Comparison of ENCODE assay signal across 10 mouse cellular contexts in the genomic region with DNA sequence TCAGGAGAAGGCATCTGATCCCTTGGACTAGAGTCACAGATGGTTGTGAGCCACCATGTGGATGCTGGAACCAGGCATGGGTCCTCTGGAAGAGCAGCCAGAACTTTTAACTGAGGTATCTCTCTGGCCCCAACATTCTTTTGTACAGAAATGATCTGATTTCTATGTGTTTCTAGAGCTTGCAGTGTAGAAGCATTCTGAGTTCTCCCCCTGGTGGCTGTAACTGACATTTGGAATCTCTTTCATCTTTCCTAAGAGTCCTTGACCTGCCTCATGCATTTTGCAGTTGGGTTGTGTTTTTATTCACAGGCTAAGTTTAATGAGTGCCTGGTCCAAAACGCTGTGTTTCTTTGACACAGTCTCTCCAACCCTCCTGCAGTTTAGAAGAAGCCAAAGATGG. TPM values are rescaled to one million over a fixed set of nuclear protein-coding genes. Genes with fewer than 3 reads are reported as not detected.
DNase-seq lines count a peak whose midpoint lies in the region; ATAC-seq lines count a peak whose summit lies in the region.
"Had no signal": no experiment of that assay in that cellular context is flagged by ENCODE, and none has a peak within 500 bp of the region (broad histone marks: within the 10 kb centered on the region; RNA-seq: fewer than 3 reads in every experiment).

No protein-coding gene starts in this region.

- no peak overlapping the region for H3K4me3 ChIP-seq in midbrain, embryonic 11.5 days (ENCODE audit: low read depth, low read length)
- H3K4me3 ChIP-seq in midbrain, embryonic 10.5 days = no peak overlapping the region
- no peak overlapping the region for H3K4me3 ChIP-seq in hindbrain, embryonic 10.5 days
- H3K4me3 ChIP-seq: forebrain, embryonic 13.5 days; midbrain, embryonic 12.5 days had no signal

- no peaks in the 10 kb centered on the region for H3K4me1 ChIP-seq in midbrain, embryonic 11.5 days (ENCODE audit: control insufficient read depth, insufficient read depth, low read length)
- H3K4me1 ChIP-seq in midbrain, embryonic 10.5 days = peaks cover 6% of the 10 kb centered on the region
- H3K4me1 ChIP-seq in hindbrain, embryonic 10.5 days (replicated peaks) = peaks cover 8% of the 10 kb centered on the region; the same call in 1 of the 2 replicates
- H3K4me1 ChIP-seq: forebrain, embryonic 13.5 days; midbrain, embryonic 12.5 days had no signal

- no peaks in the 10 kb centered on the region for H3K36me3 ChIP-seq in midbrain, embryonic 11.5 days (ENCODE audit: control insufficient read depth, insufficient read depth, low read length)
- no peaks in the 10 kb centered on the region for H3K36me3 ChIP-seq in midbrain, embryonic 10.5 days
- no peaks in the 10 kb centered on the region for H3K36me3 ChIP-seq in hindbrain, embryonic 10.5 days
- H3K36me3 ChIP-seq: midbrain, embryonic 12.5 days had no signal

- no peak overlapping the region for H3K27ac ChIP-seq in midbrain, embryonic 11.5 days (ENCODE audit: low read depth, low read length)
- no peak overlapping the region for H3K27ac ChIP-seq in midbrain, embryonic 10.5 days (replicated peaks)
- no peak overlapping the region for H3K27ac ChIP-seq in hindbrain, embryonic 10.5 days
- H3K27ac ChIP-seq: forebrain, embryonic 13.5 days; midbrain, embryonic 12.5 days had no signal

- DNase-seq in gastrocnemius, postnatal 25 days = peak; percentile 1
- no peak for DNase-seq in gastrocnemius, adult 18-20 months (ENCODE audit: low spot score)
- peak; percentile 89 for DNase-seq in midbrain, embryonic 11.5 days (ENCODE audit: low spot score, missing footprints)
- DNase-seq in midbrain, embryonic 10.5 days (ENCODE audit: low spot score) = no peak
- DNase-seq in embryo, embryonic 10 days (ENCODE audit: low spot score) = peak; percentile 39
- peak; percentile 52 for DNase-seq in retina, embryonic 14.5 days (ENCODE audit: low spot score)
- no peak for DNase-seq in cerebellum, adult 11 months
- DNase-seq in hindbrain, embryonic 10.5 days (ENCODE audit: low spot score) = no peak

- no peaks in the 10 kb centered on the region for H3K9me3 ChIP-seq in midbrain, embryonic 11.5 days (ENCODE audit: control insufficient read depth, low read length)
- no peaks in the 10 kb centered on the region for H3K9me3 ChIP-seq in midbrain, embryonic 10.5 days (replicated peaks)
- H3K9me3 ChIP-seq in hindbrain, embryonic 10.5 days = no peaks in the 10 kb centered on the region
- H3K9me3 ChIP-seq: forebrain, embryonic 13.5 days; midbrain, embryonic 12.5 days had no signal

- WGBS in midbrain, embryonic 11.5 days = 40% methylated on average over 1 of the region's 1 CpGs
- 25% methylated on average over 1 of the region's 1 CpGs for WGBS in midbrain, embryonic 10.5 days
- WGBS in hindbrain, embryonic 10.5 days = 27% methylated on average over 1 of the region's 1 CpGs

- no peak overlapping the region for H3K9ac ChIP-seq in midbrain, embryonic 11.5 days (ENCODE audit: low read length)
- H3K9ac ChIP-seq: forebrain, embryonic 13.5 days; midbrain, embryonic 12.5 days had no signal

- H3K27me3 ChIP-seq in midbrain, embryonic 11.5 days (ENCODE audit: control insufficient read depth, insufficient read depth, low read length) = no peaks in the 10 kb centered on the region
- peaks cover 16% of the 10 kb centered on the region for H3K27me3 ChIP-seq in midbrain, embryonic 10.5 days (ENCODE audit: low read depth, poor library complexity, severe bottlenecking)
- H3K27me3 ChIP-seq in hindbrain, embryonic 10.5 days (ENCODE audit: insufficient read depth, poor library complexity, severe bottlenecking) = peaks cover 19% of the 10 kb centered on the region
- H3K27me3 ChIP-seq: forebrain, embryonic 13.5 days had no signal

- no peak overlapping the region for H3K4me2 ChIP-seq in midbrain, embryonic 11.5 days
- H3K4me2 ChIP-seq: forebrain, embryonic 13.5 days; midbrain, embryonic 12.5 days had no signal

- no peak for ATAC-seq in midbrain, embryonic 11.5 days (ENCODE audit: low FRiP score)
- ATAC-seq: forebrain, embryonic 13.5 days had no signal

RNA-seq across cellular contexts. Expression of gene Pmp22, which starts 43.2 kb away (rescaled TPM):
- 10 to 100 TPM; 67.7 to 85.9 TPM for total RNA-seq in gastrocnemius, postnatal 25 days (2021)
- total RNA-seq in gastrocnemius, adult 18-20 months (2021) = 10 to 100 TPM; 29.9 to 33.8 TPM
- 34.9 and 39.7 TPM in 2 replicates for polyA plus RNA-seq in midbrain, embryonic 11.5 days (2014; fragmentation: Nextera tagmentation; extraction: Ambion mirVana)
- 25.3 and 28.4 TPM in 2 replicates for polyA plus RNA-seq in midbrain, embryonic 10.5 days (2016; fragmentation: Nextera tagmentation; extraction: Ambion mirVana)
- polyA plus RNA-seq in hindbrain, embryonic 10.5 days (2016; fragmentation: Nextera tagmentation; extraction: Ambion mirVana) = 28.6 and 43.7 TPM in 2 replicates

Comparison
In these comparisons a context has a peak if more than half of its experiments do, and no peak if none do; other contexts are left out.
1. DNase-seq: peak in gastrocnemius, postnatal 25 days (single experiment), midbrain, embryonic 11.5 days (single experiment), embryo, embryonic 10 days (single experiment) and retina, embryonic 14.5 days (single experiment); none in gastrocnemius, adult 18-20 months (single experiment), midbrain, embryonic 10.5 days (single experiment), cerebellum, adult 11 months (single experiment) and hindbrain, embryonic 10.5 days (single experiment).